Mouse (Mus musculus) intestine, embryonic 16.5 days (tissue): ENCODE results near the gene Lrrn2. TPM values are rescaled to one million over a fixed set of nuclear protein-coding genes. Genes with fewer than 3 reads are reported as not detected.

Experiments
- ATAC-seq: fragments of 200-750 bp; cut with Nextera tagmentation; 2 replicates; pipeline ENCODE4 v1.8.0; 2017; ENCODE audit warnings: moderate TSS enrichment, moderate library complexity
- H3K27ac ChIP-seq: fragments of 300-500 bp; sonication (generic); 2 replicates; pipeline ENCODE4 v1.5.1; 2014; ENCODE audit warnings: mild to moderate bottlenecking, low read length
- H3K27me3 ChIP-seq: fragments of 300-500 bp; sonication (generic); replicated peaks from 2 replicates; pipeline ENCODE4 v1.6.1; 2014; ENCODE audit warnings: low read length, control low read depth, mixed read lengths; ENCODE audit not compliant: control insufficient read depth, insufficient read depth
- H3K36me3 ChIP-seq: fragments of 300-500 bp; sonication (generic); 2 replicates; pipeline ENCODE4 v1.6.1; 2014; ENCODE audit warnings: low read length, control low read depth; ENCODE audit not compliant: control insufficient read depth, insufficient read depth
- H3K4me1 ChIP-seq: fragments of 300-500 bp; sonication (generic); 2 replicates; pipeline ENCODE4 v1.6.1; 2014; ENCODE audit warnings: low read length, control low read depth, mixed read lengths; ENCODE audit not compliant: control insufficient read depth, insufficient read depth
- H3K4me2 ChIP-seq: fragments of 300-500 bp; sonication (generic); 2 replicates; pipeline ENCODE4 v1.6.1; 2014; ENCODE audit warnings: low read depth, low read length, control low read depth
- H3K4me3 ChIP-seq: fragments of 300-500 bp; sonication (generic); 2 replicates; pipeline ENCODE4 v1.5.1; 2014; ENCODE audit warnings: mild to moderate bottlenecking, low read length
- H3K9ac ChIP-seq: fragments of 300-500 bp; sonication (generic); 2 replicates; pipeline ENCODE4 v1.6.1; 2014; ENCODE audit warnings: low read depth, low read length
- H3K9me3 ChIP-seq: fragments of 300-500 bp; sonication (generic); 2 replicates; pipeline ENCODE4 v1.6.1; 2016; ENCODE audit warnings: low read length, control low read depth; ENCODE audit not compliant: control insufficient read depth
- WGBS: fragments of 180-500 bp; shearing (Covaris S2); extraction: QIAGEN DNeasy Blood & Tissue Kit; methylation state at CpG from one replicate; pipeline ENCODE4 v1.1.7; 2014; 5-methylcytosine and 5-hydroxymethylcytosine counted together
- polyA plus RNA-seq: library from polyadenylated mRNA; unstranded; fragments of >200 nt; fragmentation: Nextera tagmentation; extraction: Ambion mirVana; gene quantifications from 2 replicates; pipeline ENCODE4 v1.2.1, GENCODE M21; 2015

Gene Lrrn2
- polyA plus RNA-seq, 1 experiment from 2014 or later = 3.4 TPM

- no peak for ATAC-seq
- Histone ChIP-seq H3K36me3 (no peaks in the 10 kb centered on the region), H3K4me2 (peak overlapping the region; percentile 91), H3K4me3 (peak overlapping the region; percentile 58), H3K27me3 (peaks cover 49% of the 10 kb centered on the region), H3K4me1 (peaks cover 10% of the 10 kb centered on the region), H3K9me3 (no peaks in the 10 kb centered on the region), H3K27ac (no peak overlapping the region), H3K9ac (no peak overlapping the region; the same call in 1 of the 2 replicates)
- WGBS = 15% methylated on average over 8 of the region's 8 CpGs
These were observed 292 bp upstream of the Lrrn2 start for GRCm38 (mm10) chr1:132879801-132880160.

GRCm38 (mm10) chr1:132881041-132881761 is 1.1 kb downstream of the Lrrn2 start:
- Histone ChIP-seq H3K36me3 (no peaks in the 10 kb centered on the region), H3K4me2 (peak overlapping the region; percentile 91), H3K4me1 (peaks cover 10% of the 10 kb centered on the region), H3K9me3 (no peaks in the 10 kb centered on the region), H3K27ac (no peak overlapping the region), H3K27me3 (peaks cover 49% of the 10 kb centered on the region), H3K9ac (peak overlapping the region; percentile 62; the same call in 1 of the 2 replicates), H3K4me3 (peak overlapping the region; percentile 58)
- WGBS = under 1% methylated on average over 28 of the region's 28 CpGs
- peak; percentile 59 for ATAC-seq

GRCm38 (mm10) chr1:132881836-132882235 is 1.8 kb downstream of the Lrrn2 start:
- no peak overlapping the region for H3K27ac ChIP-seq
- no peaks in the 10 kb centered on the region for H3K9me3 ChIP-seq
- 44% methylated on average over 9 of the region's 9 CpGs for WGBS
- H3K27me3 ChIP-seq = peaks cover 49% of the 10 kb centered on the region
- H3K9ac ChIP-seq = no peak overlapping the region
- peak overlapping the region; percentile 91; the same call in 1 of the 2 replicates for H3K4me2 ChIP-seq
- peaks cover 10% of the 10 kb centered on the region for H3K4me1 ChIP-seq
- no peaks in the 10 kb centered on the region for H3K36me3 ChIP-seq
- no peak for ATAC-seq
- no peak overlapping the region for H3K4me3 ChIP-seq

- no peaks in the 10 kb centered on the region for H3K36me3 ChIP-seq
- WGBS = 41% methylated on average over 4 of the region's 4 CpGs
- H3K9ac ChIP-seq = no peak overlapping the region
- H3K4me1 ChIP-seq = peaks cover 6% of the 10 kb centered on the region
- H3K27ac ChIP-seq = no peak overlapping the region
- peaks cover 22% of the 10 kb centered on the region for H3K27me3 ChIP-seq
- no peak overlapping the region for H3K4me3 ChIP-seq
- no peaks in the 10 kb centered on the region for H3K9me3 ChIP-seq
- H3K4me2 ChIP-seq = no peak overlapping the region
- ATAC-seq = no peak
These were observed 5.6 kb downstream of the Lrrn2 start for GRCm38 (mm10) chr1:132885701-132886100.

- Histone ChIP-seq H3K36me3 (no peaks in the 10 kb centered on the region), H3K27me3 (peaks cover 13% of the 10 kb centered on the region), H3K4me1 (no peaks in the 10 kb centered on the region), H3K9me3 (no peaks in the 10 kb centered on the region), H3K4me2 (no peak overlapping the region), H3K9ac (no peak overlapping the region), H3K4me3 (no peak overlapping the region), H3K27ac (no peak overlapping the region)
- WGBS = 65% methylated on average over 4 of the region's 4 CpGs
- ATAC-seq = no peak
These were observed 6.6 kb downstream of the Lrrn2 start for GRCm38 (mm10) chr1:132886626-132887025.

- 67% methylated on average over 4 of the region's 4 CpGs for WGBS
- no peak overlapping the region for H3K27ac ChIP-seq
These were observed 8.7 kb downstream of the Lrrn2 start for GRCm38 (mm10) chr1:132888811-132889210.

GRCm38 (mm10) chr1:132890161-132890794 is 10.2 kb downstream of the Lrrn2 start:
- H3K27ac ChIP-seq = no peak overlapping the region
- H3K27me3 ChIP-seq = no peaks in the 10 kb centered on the region
- WGBS = 59% methylated on average over 11 of the region's 11 CpGs
- no peaks in the 10 kb centered on the region for H3K9me3 ChIP-seq
- H3K4me1 ChIP-seq = 0 out of 2 replicates have a peak, but pooled peaks cover 2% of the 10 kb centered on the region
- ATAC-seq = no peak
- no peaks in the 10 kb centered on the region for H3K36me3 ChIP-seq
- no peak overlapping the region for H3K4me3 ChIP-seq
- H3K9ac ChIP-seq = no peak overlapping the region
- H3K4me2 ChIP-seq = no peak overlapping the region

More at GRCm38 (mm10) chr1:132888811-132889210, 8.7 kb downstream of the Lrrn2 start:
- ATAC-seq = no peak
- Histone ChIP-seq H3K4me3 (no peak overlapping the region), H3K9me3 (no peaks in the 10 kb centered on the region), H3K4me2 (no peak overlapping the region), H3K9ac (no peak overlapping the region), H3K4me1 (0 out of 2 replicates have a peak, but pooled peaks cover 2% of the 10 kb centered on the region), H3K27me3 (no peaks in the 10 kb centered on the region), H3K36me3 (no peaks in the 10 kb centered on the region)

- no peak for ATAC-seq
- WGBS = 89% methylated on average over 2 of the region's 2 CpGs
- H3K27ac ChIP-seq = no peak overlapping the region
These were observed 12.0 kb downstream of the Lrrn2 start for GRCm38 (mm10) chr1:132892065-132892464.

GRCm38 (mm10) chr1:132893311-132894077 is 13.4 kb downstream of the Lrrn2 start:
- H3K36me3 ChIP-seq = no peaks in the 10 kb centered on the region
- 0 out of 2 replicates have a peak, but pooled peaks cover 2% of the 10 kb centered on the region for H3K4me1 ChIP-seq
- no peak overlapping the region for H3K9ac ChIP-seq
- no peak overlapping the region for H3K27ac ChIP-seq
- no peak overlapping the region for H3K4me2 ChIP-seq
- H3K27me3 ChIP-seq = no peaks in the 10 kb centered on the region
- 55% methylated on average over 17 of the region's 17 CpGs for WGBS
- H3K9me3 ChIP-seq = no peaks in the 10 kb centered on the region
- no peak overlapping the region for H3K4me3 ChIP-seq
- ATAC-seq = no peak

More at GRCm38 (mm10) chr1:132892065-132892464, 12.0 kb downstream of the Lrrn2 start:
- no peak overlapping the region for H3K4me2 ChIP-seq
- 0 out of 2 replicates have a peak, but pooled peaks cover 2% of the 10 kb centered on the region for H3K4me1 ChIP-seq
- no peak overlapping the region for H3K4me3 ChIP-seq
- no peaks in the 10 kb centered on the region for H3K27me3 ChIP-seq
- no peak overlapping the region for H3K9ac ChIP-seq
- H3K9me3 ChIP-seq = no peaks in the 10 kb centered on the region
- H3K36me3 ChIP-seq = no peaks in the 10 kb centered on the region
